ENCODE assay signal across 21 mouse cellular contexts in the genomic region with DNA sequence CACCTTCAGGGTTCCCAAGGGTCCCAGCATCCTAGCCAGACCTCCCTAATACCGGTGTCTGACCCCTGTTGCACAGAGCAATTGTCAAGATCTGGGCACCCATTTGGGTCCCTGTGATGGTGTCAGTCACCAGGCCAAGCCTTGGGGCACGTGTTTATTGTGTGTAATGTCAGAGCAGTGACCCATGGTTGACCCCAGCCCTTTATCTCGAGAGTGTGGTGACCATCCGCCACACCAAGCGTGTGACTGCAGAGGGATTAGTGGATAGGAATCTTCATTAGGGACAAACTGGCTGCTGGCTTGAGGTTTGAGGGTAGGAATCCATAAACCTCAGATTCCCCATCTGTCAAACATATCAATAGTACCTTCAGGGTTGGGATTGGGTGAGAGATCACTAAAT. TPM values are rescaled to one million over a fixed set of nuclear protein-coding genes. Genes with fewer than 3 reads are reported as not detected.
"Had no signal": no experiment of that assay in that cellular context is flagged by ENCODE, and none has a peak within 500 bp of the region (broad histone marks: within the 10 kb centered on the region; RNA-seq: fewer than 3 reads in every experiment).

No protein-coding gene starts in this region.

- H3K9me3 ChIP-seq: kidney, embryonic 15.5 days; limb, embryonic 13.5 days; midbrain, embryonic 12.5 days; stomach, embryonic 15.5 days had no signal

- ATAC-seq: intestine, embryonic 16.5 days had no signal

- H3K36me3 ChIP-seq: kidney, embryonic 15.5 days; limb, embryonic 13.5 days; midbrain, embryonic 12.5 days; stomach, embryonic 15.5 days had no signal

- DNase-seq: kidney, adult 2 months; kidney, postnatal 36 days; lung, adult 18-20 months; right cerebral cortex, postnatal 14 days; thymus, adult 2 months; thymus, postnatal 25 days had no signal

- H3K4me2 ChIP-seq: kidney, embryonic 15.5 days; midbrain, embryonic 12.5 days; stomach, embryonic 15.5 days had no signal

- H3K4me3 ChIP-seq: kidney, embryonic 15.5 days; limb, embryonic 13.5 days; midbrain, embryonic 12.5 days; stomach, embryonic 15.5 days had no signal

- H3K27ac ChIP-seq: kidney, embryonic 15.5 days; limb, embryonic 13.5 days; liver, embryonic 14.5 days; midbrain, embryonic 12.5 days; stomach, embryonic 15.5 days had no signal

- H3K9ac ChIP-seq: kidney, embryonic 15.5 days; limb, embryonic 13.5 days; liver, embryonic 14.5 days; stomach, embryonic 15.5 days had no signal

RNA-seq across cellular contexts. Expression of a gene that starts 46.8 kb away (rescaled TPM):
- total RNA-seq: layer of hippocampus, adult 18-20 months; layer of hippocampus, postnatal 10 days; left cerebral cortex, postnatal 36 days; liver, adult 2 months; neutrophil, adult 5-6 weeks had no signal
- polyA plus RNA-seq: intestine, embryonic 16.5 days; limb, embryonic 13.5 days; liver, adult 2 months; liver, embryonic 14.5 days; lung, embryonic 16.5 days; midbrain, embryonic 12.5 days; neural tube, embryonic 11.5 days; stomach, embryonic 15.5 days; testis, adult 2 months; urinary bladder, adult 2 months had no signal
